Mouse (Mus musculus): ENCODE data around the gene Selenbp1.

- TF ChIP-seq CTCF (IDR thresholded peaks at IDR 0.05; ENCODE audit: control insufficient read depth, insufficient read depth, low read length) (no peak), POLR2A (IDR thresholded peaks at IDR 0.05; ENCODE audit: borderline replicate concordance, control insufficient read depth, low read depth, low read length) (no peak)
Observed at GRCm38 (mm10) chr3:94973620-94974019, 40.8 kb downstream of the Selenbp1 start.
